Mouse (Mus musculus): ENCODE data around the gene Fmo4. TPM values are rescaled to one million over a fixed set of nuclear protein-coding genes. Genes with fewer than 3 reads are reported as not detected.
"Not testable (repeated sequence)": the region's sequence is repeated elsewhere in the genome, so short reads cannot be mapped to it uniquely, and the experiment has no call there.

The Fmo4 gene
- total RNA-seq, 4 experiments from 2014 or later, result 0.52 TPM; not detected in 3

GRCm38 (mm10) chr1:162792306-162793044 lies 21.3 kb downstream of the Fmo4 start:
- DNase-seq (ENCODE audit: low spot score in 2 of 2), result no peak

DNA sequence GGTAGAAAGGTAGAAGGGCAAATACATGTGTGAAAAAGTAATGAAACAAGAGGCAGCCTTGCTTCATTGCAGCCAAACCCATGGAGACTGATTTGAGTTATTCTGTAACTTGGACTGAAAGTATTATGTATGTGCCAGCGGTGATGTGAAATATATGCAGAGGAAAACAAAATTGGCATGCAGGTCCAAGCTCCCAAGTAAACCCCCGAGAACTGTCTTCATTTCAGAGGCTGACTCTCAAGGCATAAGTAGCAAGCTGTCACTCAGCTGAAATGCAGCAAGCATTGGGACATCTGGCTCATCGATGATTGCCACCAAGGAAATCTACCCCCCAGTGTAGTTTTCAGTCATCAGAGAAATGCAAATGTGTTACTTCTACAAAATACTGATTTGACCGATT lies 28.6 kb downstream of the Fmo4 start:
- no peak for DNase-seq (ENCODE audit: low spot score in 2 of 2)

GRCm38 (mm10) chr1:162783669-162784248 lies 30.0 kb downstream of the Fmo4 start:
- DNase-seq (ENCODE audit: low spot score in 2 of 2), result no peak

- DNase-seq (ENCODE audit: low spot score in 2 of 2), result not testable (repeated sequence)
Measured at GRCm38 (mm10) chr1:162781035-162781434, 32.7 kb downstream of the Fmo4 start.

GRCm38 (mm10) chr1:162777943-162778538 lies 35.7 kb downstream of the Fmo4 start:
- no peak for DNase-seq (ENCODE audit: low spot score in 2 of 2)

DNA sequence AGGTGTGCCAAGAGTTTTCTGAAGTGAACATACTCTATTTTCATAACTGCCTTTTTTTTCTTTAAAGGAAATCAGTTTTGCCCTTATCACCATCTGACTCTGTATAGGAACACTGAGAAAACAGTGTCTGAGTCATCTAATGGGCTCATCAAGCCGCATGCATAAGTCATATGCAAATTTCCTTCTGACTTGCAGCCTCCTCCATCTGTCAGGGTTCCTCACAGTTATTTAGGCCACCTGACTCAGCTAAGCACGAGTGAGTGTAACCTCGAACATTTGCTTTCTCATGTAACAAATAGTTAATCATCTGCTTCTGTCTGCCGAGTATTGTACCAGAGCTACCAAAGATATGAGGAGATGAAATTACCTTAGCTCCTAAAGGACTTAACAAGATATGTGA lies 40.1 kb downstream of the Fmo4 start:
- peak; percentile 12 to 14 for DNase-seq (ENCODE audit: low spot score in 2 of 2)

- DNase-seq (ENCODE audit: low spot score in 2 of 2), result no peak
Measured at GRCm38 (mm10) chr1:162771617-162772360, 42.0 kb downstream of the Fmo4 start.

- no peak for DNase-seq (ENCODE audit: low spot score in 2 of 2)
Measured at GRCm38 (mm10) chr1:162752009-162752408, 61.8 kb downstream of the Fmo4 start.

- peak in 1 of 2 experiments; percentile 8 for DNase-seq (ENCODE audit: low spot score in 2 of 2)
Measured at GRCm38 (mm10) chr1:162749607-162750006, 64.2 kb downstream of the Fmo4 start.

- no peak for DNase-seq (ENCODE audit: low spot score in 2 of 2)
Measured at GRCm38 (mm10) chr1:162748761-162749160, 65.0 kb downstream of the Fmo4 start.

Other genes with a start within 250 kb of the Fmo4 start
- 100 to 1,000 TPM in 2 of 4 experiments, 10 to 100 TPM in 2; 93.7 to 107 (median 101) TPM for gene Vamp4, start 243.5 kb downstream of the Fmo4 start, total RNA-seq (2022)
- 1 to 10 TPM; 6.2 to 9.7 (median 7.1) TPM for gene Myoc, start 174.8 kb downstream of the Fmo4 start, total RNA-seq (2022)
- gene Myocos, start 155.8 kb downstream of the Fmo4 start, total RNA-seq (2022), result not detected
- gene Prrc2c, start 73.4 kb downstream of the Fmo4 start, total RNA-seq (2022), result 100 to 1,000 TPM; 173 to 205 (median 183) TPM
- gene Fmo1, start 52.6 kb upstream of the Fmo4 start, total RNA-seq (2022), result 10 to 100 TPM in 3 of 4 experiments, 1 to 10 TPM in 1; 10.0 to 11.0 (median 10.5) TPM
- gene Fmo2, start 84.8 kb upstream of the Fmo4 start, total RNA-seq (2022), result 1 to 10 TPM; 3.6 to 9.4 (median 6.0) TPM
- not detected for gene Fmo6, start 123.5 kb upstream of the Fmo4 start, total RNA-seq (2022)
- gene Fmo3, start 170.6 kb upstream of the Fmo4 start, total RNA-seq (2022), result not detected